Mouse (Mus musculus): ENCODE data around the gene Bmpr1b. TPM values are rescaled to one million over a fixed set of nuclear protein-coding genes. Genes with fewer than 3 reads are reported as not detected.

Bmpr1b gene
- total RNA-seq, 4 experiments from 2014 or later, result 0.49 to 1.2 (median 1.1) TPM

DNA sequence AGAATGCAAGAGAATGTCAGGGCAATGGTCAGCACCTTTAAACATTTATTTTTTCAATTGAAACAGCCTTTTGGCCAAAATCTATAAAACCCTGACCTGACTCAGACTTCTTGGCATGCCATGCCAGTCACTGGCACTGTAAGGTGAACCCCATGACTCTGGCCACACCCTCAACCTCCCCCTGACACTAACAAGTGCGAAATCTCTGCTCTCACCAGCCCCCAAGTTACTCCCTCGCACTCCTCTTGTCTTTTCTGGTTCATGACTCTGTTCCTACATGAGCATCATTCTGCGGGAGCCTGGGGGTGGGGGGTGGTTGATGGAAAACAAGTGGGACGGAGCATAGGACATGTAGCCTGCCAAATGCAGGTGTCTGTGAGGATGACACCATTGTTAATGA is 135.1 kb downstream of the Bmpr1b start:
- no peak for DNase-seq

DNA sequence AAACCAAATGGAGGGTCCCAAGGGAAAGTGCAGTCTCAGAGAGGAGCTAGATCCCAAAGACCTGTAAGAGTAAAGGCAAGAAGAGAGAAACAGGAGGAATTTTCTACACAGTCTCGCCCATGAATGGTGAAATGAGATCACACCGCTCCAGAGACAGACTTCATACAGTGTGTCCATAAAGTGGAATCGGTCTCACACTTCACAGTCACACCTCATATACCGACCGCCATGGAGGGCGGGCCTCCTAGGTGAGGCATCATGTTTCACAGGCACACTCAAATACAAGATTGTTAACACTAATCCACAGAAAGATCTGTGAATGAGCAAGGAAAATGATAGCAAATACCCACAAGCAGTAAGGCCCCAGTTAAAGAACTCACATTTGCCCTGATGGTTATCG is 149.5 kb downstream of the Bmpr1b start:
- no peak for DNase-seq

DNA sequence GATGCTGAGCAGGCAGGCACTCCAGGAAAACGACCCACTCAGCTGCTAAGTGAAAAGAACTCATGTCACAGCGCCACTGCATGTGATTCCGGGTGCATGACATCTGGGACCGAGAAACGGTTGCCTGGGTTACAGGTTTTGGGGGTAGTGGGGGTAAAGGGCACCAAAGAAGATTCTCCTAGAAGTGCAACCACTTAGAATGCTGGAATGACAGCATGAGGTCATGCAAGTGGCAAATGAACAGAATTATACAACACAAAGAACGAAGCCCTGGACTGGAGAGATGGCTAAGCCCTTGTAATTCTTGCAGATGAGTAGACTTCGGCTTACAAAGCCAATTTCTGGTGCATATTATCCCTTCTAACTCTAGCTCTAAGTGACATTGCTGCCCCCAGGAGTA is 184.7 kb downstream of the Bmpr1b start:
- DNase-seq, result no peak

DNA sequence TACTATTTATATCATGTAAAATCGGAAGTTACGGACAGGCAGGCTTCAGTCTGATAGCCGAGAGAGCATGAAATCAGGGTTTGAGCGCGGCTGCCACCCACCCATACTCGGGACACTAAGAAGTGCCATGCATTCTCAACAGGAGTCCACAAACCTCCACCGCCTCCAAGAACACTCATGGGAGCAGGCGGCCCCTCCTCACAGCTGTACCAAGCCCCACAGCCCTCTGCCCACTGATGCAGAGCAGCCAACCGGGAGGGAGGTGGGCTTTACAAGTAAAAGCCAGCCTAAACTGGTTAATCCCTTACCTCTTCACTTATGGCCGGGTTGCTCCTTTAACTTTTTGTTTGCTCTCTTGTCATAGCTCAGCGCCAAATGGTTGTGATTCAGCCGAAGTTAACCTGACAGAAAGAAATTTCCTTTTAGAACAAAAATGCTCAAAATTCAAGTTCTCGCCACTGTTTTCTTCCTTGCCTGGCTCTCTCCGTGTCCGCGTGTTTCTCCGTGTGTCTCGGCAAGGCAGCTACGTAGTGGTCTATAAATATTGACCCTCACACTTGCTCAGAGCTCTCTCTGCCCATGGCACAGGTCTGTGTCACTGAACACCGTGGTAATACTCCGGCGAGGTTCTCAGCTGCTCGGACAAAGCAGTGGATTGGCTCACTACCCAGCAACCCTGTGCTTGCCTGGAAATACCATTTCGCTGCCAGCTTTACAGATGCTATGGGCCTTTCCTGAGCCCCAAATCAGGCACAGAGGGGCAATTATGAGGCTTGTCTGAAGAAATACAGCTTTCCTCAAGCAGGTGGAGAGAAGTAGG is 187.4 kb downstream of the Bmpr1b start:
- no peak for DNase-seq

DNA sequence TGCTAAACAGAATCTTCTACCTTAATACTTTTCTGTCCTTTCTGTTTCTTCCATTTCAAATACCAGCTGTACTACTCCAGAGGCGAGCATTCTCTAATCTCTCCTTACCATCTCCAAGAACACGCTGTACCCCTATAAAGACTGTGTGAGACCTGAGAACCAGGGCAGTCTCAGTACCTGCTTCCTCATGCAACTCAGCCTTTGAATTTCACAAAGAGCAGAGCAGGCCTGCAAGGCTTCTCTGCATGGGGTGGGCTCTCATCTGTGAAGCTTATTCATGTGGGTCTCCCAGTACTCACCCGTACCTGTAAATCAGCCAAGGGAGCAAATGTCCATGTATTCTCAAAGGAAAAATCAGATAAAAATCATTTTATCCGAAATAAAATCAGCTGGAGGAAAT is 203.0 kb downstream of the Bmpr1b start:
- DNase-seq, result no peak

DNA sequence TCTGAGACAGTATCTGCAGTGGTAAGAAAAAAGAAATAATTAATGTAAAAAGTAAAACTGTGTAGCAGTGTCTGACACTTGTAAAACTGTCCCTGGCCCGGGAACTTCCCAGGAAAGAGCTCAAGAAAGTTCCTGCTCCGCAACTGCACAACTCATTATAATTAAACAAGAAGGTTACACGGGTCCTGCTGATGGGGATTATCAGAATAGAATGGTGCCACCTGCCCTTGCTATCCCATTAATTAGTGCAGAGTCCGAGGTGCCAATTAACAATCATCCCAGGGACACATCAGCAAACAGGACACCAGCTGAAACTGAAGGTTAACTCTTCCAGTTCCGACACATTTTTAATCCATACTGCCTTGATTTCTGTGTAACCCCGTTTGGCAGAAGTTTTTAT is 216.3 kb downstream of the Bmpr1b start:
- no peak for DNase-seq

DNA sequence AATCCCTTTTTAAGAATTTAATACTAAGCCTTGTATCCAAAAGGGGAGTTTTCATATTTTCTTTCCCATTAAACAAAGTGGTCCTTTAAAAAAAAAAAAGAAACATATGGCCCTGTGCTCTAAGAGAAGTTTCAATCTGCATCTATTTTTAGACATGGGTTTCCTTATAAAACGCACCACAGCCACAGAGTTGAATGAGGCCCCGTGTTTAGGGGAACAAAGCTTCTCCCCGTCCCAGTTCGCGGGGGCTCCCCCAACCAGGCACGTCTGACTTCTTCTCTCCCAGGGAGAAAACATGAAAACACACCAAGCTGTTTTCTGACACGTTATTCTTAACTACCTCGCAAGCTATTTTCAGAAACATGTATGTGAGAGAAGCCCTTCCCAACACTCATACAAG is 218.6 kb downstream of the Bmpr1b start:
- DNase-seq, result no peak

DNA sequence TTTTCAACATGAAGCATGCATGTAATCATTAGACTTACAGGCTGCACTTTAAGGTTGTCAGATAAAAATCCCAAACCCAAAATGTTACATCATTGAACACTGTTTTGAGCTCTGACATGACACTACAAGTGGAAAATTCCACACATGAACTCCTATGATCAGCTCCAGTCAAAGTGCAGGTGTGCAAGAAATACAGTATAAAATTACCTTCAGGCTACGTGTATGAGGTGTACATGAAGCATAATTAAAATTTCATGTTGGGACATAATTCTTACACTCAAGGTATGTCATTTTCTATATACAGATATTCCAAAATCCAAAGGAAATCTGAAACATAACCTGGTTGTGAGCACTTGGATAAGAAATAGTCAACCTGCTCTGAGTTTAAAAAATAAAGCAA is 220.7 kb downstream of the Bmpr1b start:
- DNase-seq, result no peak

DNA sequence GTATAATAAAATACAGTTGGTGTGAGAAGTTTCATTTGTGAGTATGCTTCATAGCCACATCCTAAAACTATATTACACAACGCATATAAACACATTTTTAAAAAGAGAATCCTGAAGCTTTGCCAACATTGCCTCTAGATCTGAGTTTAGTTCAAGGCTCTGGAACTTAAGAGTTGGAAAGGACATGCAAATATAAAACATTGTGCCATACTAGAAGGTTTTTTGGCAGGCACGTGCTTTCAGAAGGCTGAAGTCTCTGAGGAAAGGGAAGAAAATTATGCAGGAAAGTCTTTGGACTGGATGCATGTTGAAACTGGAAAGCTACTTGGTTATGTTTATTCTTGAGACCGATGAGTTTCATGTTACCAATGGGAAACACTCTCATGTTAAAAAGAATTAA is 221.1 kb downstream of the Bmpr1b start:
- DNase-seq, result no peak

DNA sequence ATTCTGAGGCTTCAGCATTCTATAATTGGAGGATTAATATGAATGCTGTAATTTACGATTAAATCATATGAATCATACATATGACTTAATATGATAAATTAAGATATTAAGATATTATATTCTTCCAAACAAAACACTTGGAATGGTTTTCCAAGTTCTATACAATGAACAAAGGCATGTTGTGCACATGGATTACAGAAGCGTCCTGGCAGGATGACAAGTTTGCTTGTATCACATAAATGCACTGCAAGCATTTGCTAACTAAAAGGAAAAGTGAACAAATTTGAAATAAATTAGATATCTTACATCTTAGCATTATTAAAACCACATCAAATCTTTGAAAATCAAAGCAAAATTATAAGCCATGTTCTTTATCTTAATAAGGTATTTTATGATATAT is 222.4 kb downstream of the Bmpr1b start:
- no peak for DNase-seq

DNA sequence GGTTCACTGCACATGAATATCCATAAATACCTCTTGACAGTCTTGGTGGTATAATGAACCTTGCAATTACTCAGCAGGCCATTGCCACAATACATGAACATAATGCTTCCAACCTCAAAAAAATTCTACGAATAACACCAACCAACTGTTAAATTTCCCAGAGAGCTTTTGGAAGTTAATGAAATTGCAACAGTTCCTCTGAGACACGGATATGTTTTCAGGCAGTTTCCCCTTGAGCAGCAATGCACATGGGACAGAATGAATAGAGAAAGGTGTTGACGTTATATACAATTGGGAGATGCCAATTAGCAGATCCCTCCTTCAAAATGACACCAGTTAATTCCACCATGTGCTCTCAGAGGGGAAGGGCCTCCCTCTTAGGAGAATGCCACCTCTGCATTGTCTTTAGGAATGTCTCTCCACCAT is 225.9 kb downstream of the Bmpr1b start:
- DNase-seq, result no peak

DNA sequence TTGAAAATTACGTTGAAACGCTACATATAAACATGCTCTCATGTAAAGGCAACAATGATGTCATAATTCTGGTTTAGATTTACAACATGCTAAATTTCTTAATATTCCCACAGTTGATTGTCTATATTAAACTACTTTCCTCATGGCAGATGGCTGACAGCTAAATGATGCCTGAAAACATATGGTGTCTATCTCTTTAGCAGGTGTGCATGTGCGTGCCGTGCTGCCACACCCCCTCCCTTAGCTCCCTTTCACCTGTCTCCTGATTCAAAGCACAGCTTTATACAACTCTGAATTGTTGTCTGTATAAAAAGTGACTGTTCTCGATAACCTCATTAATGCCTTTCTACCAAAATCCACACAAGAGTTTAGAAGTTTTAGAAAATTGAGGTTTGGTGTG is 229.0 kb downstream of the Bmpr1b start:
- no peak for DNase-seq

DNA sequence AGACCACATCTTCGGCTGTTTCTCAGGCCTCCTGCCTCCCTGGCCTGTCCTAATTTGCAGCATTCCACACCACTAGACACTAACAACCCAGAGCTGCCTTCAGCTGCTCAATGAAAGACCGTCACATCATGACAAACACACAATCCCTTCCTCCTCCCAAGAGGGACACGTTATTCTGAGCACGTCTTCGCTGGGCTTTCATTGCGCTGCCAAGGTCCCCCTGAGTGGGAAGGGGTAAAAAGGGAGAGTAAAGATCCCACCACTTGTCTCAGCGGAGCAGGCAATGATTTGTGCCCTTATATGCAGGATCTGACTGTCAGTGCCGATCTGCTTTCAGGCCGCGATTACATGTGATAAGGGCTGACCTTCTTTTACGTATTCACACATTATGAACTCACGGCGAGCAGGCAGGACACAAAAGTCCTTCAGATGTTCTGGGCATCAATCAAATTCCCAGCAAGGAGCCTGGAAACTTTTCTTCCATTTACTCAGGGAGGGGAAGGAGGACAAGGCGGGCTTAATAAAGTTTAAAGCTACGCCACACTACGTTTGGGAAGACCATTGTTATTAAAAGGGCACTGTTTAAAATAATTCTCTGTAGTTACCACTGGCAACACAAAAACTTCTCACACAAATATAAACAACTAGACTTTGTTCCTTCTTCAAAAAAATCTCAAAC is 232.5 kb downstream of the Bmpr1b start:
- no peak for DNase-seq

DNA sequence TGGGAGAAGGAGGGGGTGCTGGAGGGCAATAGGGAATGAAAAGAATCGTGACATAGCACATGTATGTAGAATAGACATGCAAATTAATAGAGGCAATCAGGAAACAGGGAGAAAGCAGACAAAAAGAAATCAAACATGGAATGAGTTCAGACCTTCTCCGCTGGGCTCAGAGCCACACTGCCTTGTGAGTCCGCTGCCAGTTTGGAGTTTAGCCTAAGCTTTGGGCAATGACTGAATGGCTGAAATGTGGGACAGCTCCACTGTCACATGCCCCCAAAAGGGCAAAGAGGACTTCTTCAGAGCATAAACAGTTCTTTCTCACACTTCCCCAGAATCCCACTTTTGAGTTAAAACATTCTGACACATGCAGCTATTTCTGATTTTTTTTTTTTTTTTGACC is 236.3 kb downstream of the Bmpr1b start:
- DNase-seq, result no peak

DNA sequence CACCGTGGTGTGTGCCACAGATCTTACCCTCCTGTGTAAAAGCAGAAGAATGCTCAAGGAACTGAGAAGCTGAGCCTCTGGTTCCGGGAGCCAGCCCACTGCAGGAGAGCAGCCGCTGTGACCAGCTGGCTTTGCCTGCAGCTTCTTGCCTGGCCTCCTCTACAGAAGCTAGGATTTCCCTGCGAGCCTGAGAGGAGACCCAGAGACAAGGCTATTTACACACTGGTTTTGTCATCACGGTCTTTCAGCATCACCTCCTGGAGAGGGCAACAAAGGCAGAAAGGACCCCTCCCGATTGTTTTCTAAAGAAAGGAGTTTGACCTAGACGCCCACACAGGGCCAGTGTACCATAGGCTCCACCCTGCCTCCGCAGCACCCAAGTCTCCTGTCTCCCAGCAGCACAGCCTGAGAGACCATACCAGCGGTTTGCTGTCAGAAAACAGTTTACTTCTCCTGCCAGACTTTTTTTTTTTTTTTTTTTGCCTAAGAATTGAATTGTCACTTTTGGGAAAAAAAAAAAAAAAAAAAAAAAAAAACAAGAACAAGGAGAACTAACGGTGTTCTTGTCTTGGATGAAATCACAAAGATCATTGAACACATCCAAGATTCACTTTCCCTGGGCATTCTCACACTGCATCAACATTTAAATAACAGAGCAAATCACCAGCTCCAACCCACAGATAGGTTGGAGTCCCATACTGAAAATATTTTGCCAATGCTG is 237.7 kb downstream of the Bmpr1b start:
- no peak for DNase-seq

DNA sequence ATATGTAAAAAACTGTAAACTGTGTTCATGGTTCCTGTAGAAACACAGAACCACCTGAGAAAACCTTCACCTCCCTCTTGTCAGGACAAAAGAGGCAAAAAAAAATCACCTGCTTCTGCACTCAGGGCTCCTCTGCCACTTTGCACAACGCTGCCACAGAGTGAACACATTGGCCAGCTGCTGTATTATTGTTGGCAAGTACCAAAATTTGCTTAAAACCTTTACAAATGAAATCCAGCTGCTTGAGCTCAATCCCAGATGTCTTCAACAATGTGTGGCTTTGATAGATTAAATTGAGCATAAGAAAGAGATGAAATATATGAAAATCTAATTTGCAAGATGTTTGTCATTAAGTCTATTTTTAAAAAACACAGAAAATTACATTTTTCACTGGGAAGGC is 245.8 kb downstream of the Bmpr1b start:
- no peak for DNase-seq

DNA sequence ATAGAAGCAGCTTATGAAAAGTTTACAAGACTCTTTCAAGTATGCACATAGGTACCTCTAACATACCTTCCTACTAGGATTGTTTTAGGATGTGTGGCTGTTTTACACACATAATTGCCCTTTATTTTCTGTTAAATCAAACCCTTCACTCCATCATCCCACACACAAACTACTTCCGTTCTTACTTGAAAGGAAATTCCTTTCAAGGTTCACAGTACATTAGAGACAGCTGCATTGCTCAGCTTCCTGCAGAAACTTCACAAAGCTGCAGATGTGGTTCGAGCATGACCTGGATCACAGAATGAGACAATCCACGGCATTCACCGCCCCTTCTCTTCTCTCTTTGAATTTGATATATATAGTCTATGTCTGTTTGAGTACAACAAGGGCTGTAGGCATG is 248.1 kb downstream of the Bmpr1b start:
- DNase-seq, result no peak

DNA sequence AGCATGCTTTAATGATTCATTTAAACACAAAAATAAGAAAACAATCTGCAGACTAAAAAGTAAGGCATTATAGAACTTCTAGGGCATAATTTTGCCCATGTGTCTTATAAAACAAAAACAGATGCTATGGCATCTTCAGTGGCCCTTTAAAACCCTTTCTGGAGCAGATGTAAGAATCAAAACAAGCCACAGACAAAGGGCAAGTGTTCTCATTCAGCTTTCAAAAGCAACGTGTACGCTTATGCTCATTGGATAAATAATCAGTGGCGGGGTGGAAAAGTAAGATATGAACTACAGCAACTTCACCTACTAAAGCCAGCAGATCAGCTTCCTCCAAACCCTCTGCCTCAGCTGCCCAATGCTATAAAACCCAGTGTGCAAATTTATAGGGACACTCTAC is 249.6 kb downstream of the Bmpr1b start:
- DNase-seq, result no peak

DNA sequence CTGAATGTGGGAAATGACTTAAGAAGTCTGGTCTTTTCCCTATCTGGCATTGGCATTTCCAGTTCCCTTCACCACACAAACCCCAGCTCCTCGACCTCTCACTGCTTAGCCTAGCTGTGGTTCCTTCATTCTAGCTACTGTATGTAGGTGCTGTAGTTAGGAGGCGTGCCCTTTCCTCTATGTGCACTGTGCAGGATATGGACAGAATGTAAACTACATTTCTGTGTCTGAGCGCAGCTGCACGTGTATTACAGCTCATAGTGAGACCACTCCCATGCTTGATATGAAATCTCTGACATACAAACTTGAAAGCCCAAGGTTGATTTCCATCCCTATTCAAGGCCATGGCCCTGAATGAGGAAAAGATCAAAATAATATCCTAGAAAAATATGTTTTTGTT is 252.1 kb downstream of the Bmpr1b start:
- no peak for DNase-seq

DNA sequence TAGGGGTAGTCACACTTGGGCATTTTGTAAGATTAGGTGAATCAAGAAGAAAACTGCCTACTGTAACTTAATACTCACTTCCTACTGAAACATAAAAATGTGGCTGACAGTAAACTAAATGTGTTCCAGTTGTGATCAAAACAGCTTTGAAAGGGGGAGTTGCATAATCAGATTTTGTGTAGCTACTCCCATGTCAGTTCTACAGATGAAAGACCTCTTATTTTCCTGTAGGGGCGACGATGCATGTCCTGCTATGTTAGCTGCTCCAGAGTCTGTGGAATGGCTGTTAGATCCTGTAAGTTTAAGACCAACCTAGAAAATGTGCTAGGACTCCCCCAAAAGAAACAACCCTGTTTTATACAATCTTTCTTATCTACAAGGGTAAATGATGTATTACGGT is 253.2 kb downstream of the Bmpr1b start:
- no peak for DNase-seq

DNA sequence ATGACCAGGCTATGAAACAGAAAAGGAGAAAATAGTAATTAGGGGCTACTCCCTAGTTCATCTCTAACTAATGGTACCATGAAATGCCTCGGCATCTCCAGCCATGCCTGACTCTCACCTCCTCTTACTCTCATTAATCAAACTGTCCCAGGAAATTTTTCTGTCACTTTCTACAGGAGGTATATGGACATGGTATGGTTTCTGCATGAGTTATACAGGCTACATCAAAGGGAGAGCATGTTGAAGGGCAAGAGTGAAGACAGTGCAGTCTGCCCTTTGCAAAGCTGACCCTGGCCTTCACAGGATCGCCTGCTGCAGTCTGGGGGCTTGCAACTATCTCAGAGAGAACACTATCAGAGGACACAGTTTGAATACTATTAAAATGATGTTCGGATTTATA is 254.6 kb downstream of the Bmpr1b start:
- DNase-seq, result no peak

DNA sequence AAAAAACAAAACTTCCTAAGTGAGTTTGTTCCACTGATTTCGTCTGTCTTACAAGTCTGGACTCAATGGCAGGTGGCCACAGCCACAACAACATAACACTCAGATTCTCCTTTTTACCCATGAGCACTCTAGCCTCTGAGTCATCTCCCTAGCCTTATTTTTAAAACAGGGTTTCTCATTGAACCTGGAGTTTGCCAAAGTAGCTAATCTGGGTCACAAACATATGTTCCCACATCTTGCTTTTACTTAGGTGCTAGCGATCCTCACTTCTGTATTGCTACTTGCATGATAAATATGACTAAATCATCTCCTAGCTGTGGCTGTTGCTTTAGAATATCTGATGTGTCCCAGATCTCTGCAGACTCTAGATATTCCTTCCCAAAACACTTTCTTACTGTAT is 260.1 kb downstream of the Bmpr1b start:
- no peak for DNase-seq

DNA sequence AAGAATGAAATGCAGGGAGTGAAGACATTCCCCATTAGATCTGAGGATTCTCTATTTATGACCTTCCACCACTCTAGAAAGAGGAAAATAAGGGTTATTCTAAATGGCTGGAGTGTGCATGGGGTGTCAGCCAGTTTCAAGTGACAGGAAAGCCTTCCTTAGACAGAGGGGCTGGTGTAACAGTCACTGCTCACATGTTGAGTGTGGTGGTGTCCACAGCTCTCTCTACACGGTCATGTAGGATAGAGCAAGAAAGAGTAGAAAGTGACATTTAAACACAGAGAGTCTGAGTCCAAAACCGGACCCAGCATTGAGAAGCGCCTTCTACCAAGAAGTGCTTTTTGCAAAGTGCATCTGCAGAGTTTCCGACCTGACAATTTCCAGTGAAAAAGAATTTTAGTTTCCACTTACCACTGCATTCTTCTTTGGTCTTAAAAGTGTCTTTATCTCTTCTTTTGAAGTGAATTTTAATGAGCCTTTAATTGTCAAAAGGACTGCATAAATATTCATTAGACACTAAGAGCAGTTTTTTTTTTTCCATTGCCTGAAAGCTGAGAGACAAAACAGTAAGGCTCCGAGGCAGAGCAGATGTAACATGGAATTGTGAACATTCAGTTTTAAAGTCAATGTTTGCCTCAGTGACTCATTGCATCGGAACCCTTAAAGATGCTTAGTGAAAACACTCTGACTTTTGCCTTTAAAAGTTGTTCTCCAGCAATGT is 263.2 kb downstream of the Bmpr1b start:
- no peak for DNase-seq

All from adrenal gland, adult 8-10 months (tissue).